Mouse (Mus musculus) neural tube, embryonic 15.5 days (tissue): ENCODE data around the gene 1700007K13Rik. TPM values are rescaled to one million over a fixed set of nuclear protein-coding genes. Genes with fewer than 3 reads are reported as not detected.

Experiments
- polyA plus RNA-seq: library from polyadenylated mRNA; unstranded; fragments of >200 nt; fragmentation: Nextera tagmentation; extraction: Ambion mirVana; gene quantifications from 2 replicates; pipeline ENCODE4 v1.2.1, GENCODE M21; 2015

Gene 1700007K13Rik
- polyA plus RNA-seq, 1 experiment from 2014 or later = 5.7 TPM

Other genes starting within 250 kb of the 1700007K13Rik start
- gene Ppp1r26, start 19.5 kb downstream of the 1700007K13Rik start, polyA plus RNA-seq = 12.4 and 13.9 TPM in 2 replicates
- 51.4 and 55.5 TPM in 2 replicates for gene Mrps2, start 1.7 kb upstream of the 1700007K13Rik start, polyA plus RNA-seq
- gene Gbgt1, start 30.6 kb upstream of the 1700007K13Rik start, polyA plus RNA-seq = 1.2 and 2.1 TPM in 2 replicates
- 2.1 and 3.5 TPM in 2 replicates for gene Gm10134, start 39.8 kb upstream of the 1700007K13Rik start, polyA plus RNA-seq
- 64.7 and 70.4 TPM in 2 replicates for gene Ralgds, start 46.8 kb upstream of the 1700007K13Rik start, polyA plus RNA-seq
- 0.09 and 3.3 TPM in 2 replicates for gene Cel, start 97.1 kb upstream of the 1700007K13Rik start, polyA plus RNA-seq
- 37.2 and 40.1 TPM in 2 replicates for gene Gtf3c5, start 117.4 kb upstream of the 1700007K13Rik start, polyA plus RNA-seq
- gene Gfi1b, start 155.7 kb upstream of the 1700007K13Rik start, polyA plus RNA-seq = 0.87 TPM in 1 of 2 replicates, not detected in the other
- gene Tsc1, start 174.9 kb upstream of the 1700007K13Rik start, polyA plus RNA-seq = 29.8 and 33.3 TPM in 2 replicates
- 1.5 TPM in 2 replicates for gene Spaca9, start 233.4 kb upstream of the 1700007K13Rik start, polyA plus RNA-seq
- gene Ak8, start 233.8 kb upstream of the 1700007K13Rik start, polyA plus RNA-seq = 1.7 and 1.8 TPM in 2 replicates